21 mouse cellular contexts compared by ENCODE assay signal in the genomic region with DNA sequence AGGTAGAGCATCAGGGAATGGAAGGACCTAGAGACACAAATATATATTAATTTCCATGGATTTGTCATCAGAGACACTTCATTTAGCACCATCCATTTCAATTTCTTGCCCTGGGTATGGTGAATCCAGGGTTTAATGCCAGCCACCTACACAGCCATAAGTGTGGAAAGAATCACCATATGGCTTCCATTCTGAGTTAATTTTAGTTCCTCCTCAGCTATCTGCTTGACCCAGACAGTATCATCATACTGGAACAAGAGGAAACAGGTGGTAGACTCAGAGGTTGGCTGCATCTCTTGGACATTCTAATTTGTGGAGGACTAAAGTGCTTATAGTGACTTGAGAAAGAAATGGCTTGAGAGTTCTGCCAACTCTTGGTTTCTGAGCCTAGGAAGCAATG. TPM values are rescaled to one million over a fixed set of nuclear protein-coding genes. Genes with fewer than 3 reads are reported as not detected.
"Had no signal": no experiment of that assay in that cellular context is flagged by ENCODE, and none has a peak within 500 bp of the region (broad histone marks: within the 10 kb centered on the region; RNA-seq: fewer than 3 reads in every experiment).

No protein-coding gene starts in this region.

- ATAC-seq: intestine, embryonic 16.5 days; midbrain, embryonic 16.5 days had no signal

- H3K4me2 ChIP-seq: limb, embryonic 15.5 days; midbrain, embryonic 12.5 days; neural tube, embryonic 13.5 days had no signal

- H3K36me3 ChIP-seq: limb, embryonic 15.5 days; midbrain, embryonic 12.5 days; neural tube, embryonic 13.5 days had no signal

- H3K27ac ChIP-seq: kidney, postnatal 0 days; limb, embryonic 15.5 days; liver, embryonic 14.5 days; midbrain, embryonic 12.5 days; neural tube, embryonic 13.5 days had no signal

- H3K4me1 ChIP-seq: limb, embryonic 15.5 days; midbrain, embryonic 12.5 days; neural tube, embryonic 13.5 days had no signal

- H3K4me3 ChIP-seq: limb, embryonic 15.5 days; midbrain, embryonic 12.5 days; neural tube, embryonic 13.5 days had no signal

- DNase-seq: lung, adult 18-20 months; retina, postnatal 1 day; right cerebral cortex, postnatal 4 days; spleen, adult 18-20 months; thymus, adult 2 months; thymus, postnatal 25 days had no signal

- H3K27me3 ChIP-seq: limb, embryonic 15.5 days; midbrain, embryonic 12.5 days; neural tube, embryonic 13.5 days had no signal

- H3K9me3 ChIP-seq: limb, embryonic 15.5 days; midbrain, embryonic 12.5 days; neural tube, embryonic 13.5 days had no signal

- H3K9ac ChIP-seq: limb, embryonic 15.5 days; liver, embryonic 14.5 days; midbrain, embryonic 12.5 days; neural tube, embryonic 13.5 days had no signal

RNA-seq across cellular contexts. Expression of a gene that starts 48.6 kb away (rescaled TPM):
- total RNA-seq: layer of hippocampus, adult 8-10 months; left cerebral cortex, adult 8-10 months; megakaryocyte-erythroid progenitor cell, adult 5-6 weeks had no signal
- polyA plus RNA-seq: kidney, postnatal 0 days; limb, embryonic 11.5 days; limb, embryonic 15.5 days; lung, embryonic 16.5 days; midbrain, embryonic 12.5 days; midbrain, embryonic 16.5 days; neural tube, embryonic 13.5 days; stomach, embryonic 14.5 days; testis, adult 2 months; thymus, adult 2 months; urinary bladder, adult 2 months had no signal
